Mouse (Mus musculus): ENCODE measurements around the gene Taf9b. TPM values are rescaled to one million over a fixed set of nuclear protein-coding genes. Genes with fewer than 3 reads are reported as not detected.

Taf9b gene
- polyA plus RNA-seq, 1 experiment from 2014 or later, result 18.6 TPM

- Histone ChIP-seq H3K4me2 (replicated peaks; ENCODE audit: low read depth, low read length) (no peak overlapping the region), H3K27ac (ENCODE audit: low read depth, low read length) (no peak overlapping the region), H3K4me1 (replicated peaks; ENCODE audit: control insufficient read depth, insufficient read depth, low read length) (no peaks in the 10 kb centered on the region), H3K36me3 (ENCODE audit: control insufficient read depth, insufficient read depth, low read length) (no peaks in the 10 kb centered on the region), H3K4me3 (ENCODE audit: low read depth, low read length) (no peak overlapping the region), H3K27me3 (ENCODE audit: control insufficient read depth, insufficient read depth, low read length) (no peaks in the 10 kb centered on the region), H3K9ac (ENCODE audit: low read depth, low read length) (no peak overlapping the region), H3K9me3 (ENCODE audit: control insufficient read depth, low read length) (no peaks in the 10 kb centered on the region)
- no peak for DNase-seq (ENCODE audit: low spot score)
- no peak for ATAC-seq (ENCODE audit: low FRiP score)
- 80% methylated on average over 5 of the region's 5 CpGs for WGBS
Observed at GRCm38 (mm10) chrX:106164555-106164954, 56.4 kb downstream of the Taf9b start.

- 63% methylated on average over 5 of the region's 5 CpGs for WGBS
- Histone ChIP-seq H3K36me3 (ENCODE audit: control insufficient read depth, insufficient read depth, low read length) (no peaks in the 10 kb centered on the region), H3K9me3 (ENCODE audit: control insufficient read depth, low read length) (no peaks in the 10 kb centered on the region), H3K27ac (ENCODE audit: low read depth, low read length) (no peak overlapping the region), H3K4me2 (replicated peaks; ENCODE audit: low read depth, low read length) (no peak overlapping the region), H3K4me1 (replicated peaks; ENCODE audit: control insufficient read depth, insufficient read depth, low read length) (no peaks in the 10 kb centered on the region), H3K9ac (ENCODE audit: low read depth, low read length) (no peak overlapping the region), H3K27me3 (ENCODE audit: control insufficient read depth, insufficient read depth, low read length) (no peaks in the 10 kb centered on the region), H3K4me3 (ENCODE audit: low read depth, low read length) (no peak overlapping the region)
- DNase-seq (ENCODE audit: low spot score), result no peak
- ATAC-seq (ENCODE audit: low FRiP score), result no peak
Observed at GRCm38 (mm10) chrX:106163995-106164394, 57.0 kb downstream of the Taf9b start.

Other genes starting within 250 kb of the Taf9b start
- gene Magt1, start 209.3 kb downstream of the Taf9b start, polyA plus RNA-seq (2014; fragmentation: Nextera tagmentation; extraction: Ambion mirVana), result 47.1 and 55.7 TPM in 2 replicates
- 291 and 309 TPM in 2 replicates for gene Cox7b, start 205.5 kb downstream of the Taf9b start, polyA plus RNA-seq (2014; fragmentation: Nextera tagmentation; extraction: Ambion mirVana)
- 25.3 and 28.0 TPM in 2 replicates for gene Atp7a, start 193.9 kb downstream of the Taf9b start, polyA plus RNA-seq (2014; fragmentation: Nextera tagmentation; extraction: Ambion mirVana)
- gene Tlr13, start 78.0 kb downstream of the Taf9b start, polyA plus RNA-seq (2014; fragmentation: Nextera tagmentation; extraction: Ambion mirVana), result 0.35 and 0.51 TPM in 2 replicates
- gene Pgk1, start 34.1 kb downstream of the Taf9b start, polyA plus RNA-seq (2014; fragmentation: Nextera tagmentation; extraction: Ambion mirVana), result 413 and 443 TPM in 2 replicates
- not detected in 2 replicates for gene Fnd3c2, start 34.2 kb upstream of the Taf9b start, polyA plus RNA-seq (2014; fragmentation: Nextera tagmentation; extraction: Ambion mirVana)

Data from hindbrain, embryonic 11.5 days (tissue).